Mouse (Mus musculus): ENCODE measurements around the gene Olfr434. TPM values are rescaled to one million over a fixed set of nuclear protein-coding genes. Genes with fewer than 3 reads are reported as not detected.

The Olfr434 gene
- polyA plus RNA-seq, 1 experiment = not detected

Other genes with a start within 250 kb of the Olfr434 start
- not detected in 2 replicates for gene Olfr441, start 106.7 kb upstream of the Olfr434 start, polyA plus RNA-seq (2012; rRNA removed)
- gene Olfr237-ps1, start 66.5 kb upstream of the Olfr434 start, polyA plus RNA-seq (2012; rRNA removed) = not detected in 2 replicates
- not detected in 2 replicates for gene Olfr437, start 49.7 kb upstream of the Olfr434 start, polyA plus RNA-seq (2012; rRNA removed)
- gene Olfr13, start 40.9 kb upstream of the Olfr434 start, polyA plus RNA-seq (2012; rRNA removed) = not detected in 2 replicates
- gene Olfr435, start 15.9 kb upstream of the Olfr434 start, polyA plus RNA-seq (2012; rRNA removed) = not detected in 2 replicates
- gene Olfr47, start 18.5 kb downstream of the Olfr434 start, polyA plus RNA-seq (2012; rRNA removed) = not detected in 2 replicates
- gene Arhgef5, start 52.6 kb downstream of the Olfr434 start, polyA plus RNA-seq (2012; rRNA removed) = 31.2 and 36.5 TPM in 2 replicates
- not detected in 2 replicates for gene Nobox, start 96.5 kb downstream of the Olfr434 start, polyA plus RNA-seq (2012; rRNA removed)

Data from gonadal fat pad, adult 2 months (tissue).